Mouse (Mus musculus) fat pad, adult 2 months (tissue): ENCODE measurements around the gene Lmntd1.

Experiments used
- DNase-seq: peaks from one replicate; pipeline ENCODE4 v3.0.0-alpha.2; 2011; ENCODE audit warnings: low read depth, low spot score; ENCODE audit errors: extremely low read depth

Lmntd1 gene

GRCm38 (mm10) chr6:145441416-145442110 lies 172.6 kb downstream of the Lmntd1 start:
- DNase-seq = no peak

GRCm38 (mm10) chr6:145438851-145439250 lies 175.3 kb downstream of the Lmntd1 start:
- DNase-seq = no peak

- DNase-seq = no peak
These were observed 178.4 kb downstream of the Lmntd1 start for GRCm38 (mm10) chr6:145435764-145436163.

- no peak for DNase-seq
These were observed 179.0 kb downstream of the Lmntd1 start for GRCm38 (mm10) chr6:145435156-145435555.

- DNase-seq = no peak
These were observed 180.2 kb downstream of the Lmntd1 start for GRCm38 (mm10) chr6:145433897-145434296.

- DNase-seq = no peak
These were observed 181.1 kb downstream of the Lmntd1 start for GRCm38 (mm10) chr6:145432711-145433708.

- no peak for DNase-seq
These were observed 182.4 kb downstream of the Lmntd1 start for GRCm38 (mm10) chr6:145431747-145432146.

GRCm38 (mm10) chr6:145427411-145427810 lies 186.7 kb downstream of the Lmntd1 start:
- no peak for DNase-seq

- no peak for DNase-seq
These were observed 187.6 kb downstream of the Lmntd1 start for GRCm38 (mm10) chr6:145426501-145426900.

GRCm38 (mm10) chr6:145424156-145424555 lies 190.0 kb downstream of the Lmntd1 start:
- no peak for DNase-seq

GRCm38 (mm10) chr6:145423484-145423883 lies 190.6 kb downstream of the Lmntd1 start:
- no peak for DNase-seq

GRCm38 (mm10) chr6:145421666-145422065 lies 192.5 kb downstream of the Lmntd1 start:
- no peak for DNase-seq

GRCm38 (mm10) chr6:145420407-145420806 lies 193.7 kb downstream of the Lmntd1 start:
- no peak for DNase-seq

- no peak for DNase-seq
These were observed 195.3 kb downstream of the Lmntd1 start for GRCm38 (mm10) chr6:145418856-145419255.

GRCm38 (mm10) chr6:145417720-145418440 lies 196.2 kb downstream of the Lmntd1 start:
- no peak for DNase-seq

- DNase-seq = no peak
These were observed 197.0 kb downstream of the Lmntd1 start for GRCm38 (mm10) chr6:145417014-145417719.

GRCm38 (mm10) chr6:145404369-145405051 lies 209.6 kb downstream of the Lmntd1 start:
- DNase-seq = no peak

GRCm38 (mm10) chr6:145401140-145401539 lies 213.0 kb downstream of the Lmntd1 start:
- no peak for DNase-seq

- no peak for DNase-seq
These were observed 216.2 kb downstream of the Lmntd1 start for GRCm38 (mm10) chr6:145397881-145398280.

- DNase-seq = no peak
These were observed 217.6 kb downstream of the Lmntd1 start for GRCm38 (mm10) chr6:145396534-145396933.
